Mouse (Mus musculus): ENCODE data around the gene Gdpgp1. TPM values are rescaled to one million over a fixed set of nuclear protein-coding genes. Genes with fewer than 3 reads are reported as not detected.

The Gdpgp1 gene
- polyA plus RNA-seq, 1 experiment from 2014 or later, result 4.2 TPM

GRCm38 (mm10) chr7:80276374-80276773 is 43.7 kb downstream of the Gdpgp1 start:
- Histone ChIP-seq H3K4me2 (ENCODE audit: low read depth, low read length) (no peak overlapping the region), H3K27ac (ENCODE audit: low read length) (no peak overlapping the region), H3K4me1 (ENCODE audit: control insufficient read depth, insufficient read depth, low read length) (peaks cover 4% of the 10 kb centered on the region; the same call in 1 of the 2 replicates), H3K9me3 (replicated peaks; ENCODE audit: control insufficient read depth, low read length) (peaks cover 14% of the 10 kb centered on the region), H3K9ac (ENCODE audit: low read length) (no peak overlapping the region), H3K4me3 (ENCODE audit: low read length) (no peak overlapping the region), H3K36me3 (ENCODE audit: control insufficient read depth, insufficient read depth) (peaks cover 48% of the 10 kb centered on the region), H3K27me3 (ENCODE audit: control insufficient read depth, insufficient read depth, low read length) (no peaks in the 10 kb centered on the region)
- ATAC-seq (replicated peaks; ENCODE audit: extremely low read depth, insufficient read depth, low FRiP score), result no peak
- WGBS, result 92% methylated on average over 4 of the region's 4 CpGs

GRCm38 (mm10) chr7:80280032-80280431 is 47.4 kb downstream of the Gdpgp1 start:
- Histone ChIP-seq H3K4me2 (ENCODE audit: low read depth, low read length) (no peak overlapping the region), H3K27me3 (ENCODE audit: control insufficient read depth, insufficient read depth, low read length) (no peaks in the 10 kb centered on the region), H3K9ac (ENCODE audit: low read length) (no peak overlapping the region), H3K36me3 (ENCODE audit: control insufficient read depth, insufficient read depth) (peaks cover 35% of the 10 kb centered on the region), H3K4me1 (ENCODE audit: control insufficient read depth, insufficient read depth, low read length) (no peaks in the 10 kb centered on the region), H3K4me3 (ENCODE audit: low read length) (no peak overlapping the region), H3K27ac (ENCODE audit: low read length) (no peak overlapping the region), H3K9me3 (replicated peaks; ENCODE audit: control insufficient read depth, low read length) (peaks cover 3% of the 10 kb centered on the region)
- 87% methylated on average over 10 of the region's 10 CpGs for WGBS
- ATAC-seq (replicated peaks; ENCODE audit: extremely low read depth, insufficient read depth, low FRiP score), result no peak

GRCm38 (mm10) chr7:80280998-80281397 is 48.3 kb downstream of the Gdpgp1 start:
- WGBS, result 85% methylated on average over 2 of the region's 2 CpGs
- no peak overlapping the region for H3K4me2 ChIP-seq (ENCODE audit: low read depth, low read length)
- ATAC-seq (replicated peaks; ENCODE audit: extremely low read depth, insufficient read depth, low FRiP score), result no peak
- no peak overlapping the region for H3K4me3 ChIP-seq (ENCODE audit: low read length)
- H3K36me3 ChIP-seq (ENCODE audit: control insufficient read depth, insufficient read depth), result peaks cover 35% of the 10 kb centered on the region
- no peaks in the 10 kb centered on the region for H3K4me1 ChIP-seq (ENCODE audit: control insufficient read depth, insufficient read depth, low read length)
- H3K9ac ChIP-seq (ENCODE audit: low read length), result no peak overlapping the region
- H3K27me3 ChIP-seq (ENCODE audit: control insufficient read depth, insufficient read depth, low read length), result no peaks in the 10 kb centered on the region
- no peak overlapping the region for H3K27ac ChIP-seq (ENCODE audit: low read length)
- no peaks in the 10 kb centered on the region for H3K9me3 ChIP-seq (replicated peaks; ENCODE audit: control insufficient read depth, low read length)

GRCm38 (mm10) chr7:80281646-80282045 is 49.0 kb downstream of the Gdpgp1 start:
- H3K4me1 ChIP-seq (ENCODE audit: control insufficient read depth, insufficient read depth, low read length), result no peaks in the 10 kb centered on the region
- WGBS, result 87% methylated on average over 3 of the region's 3 CpGs
- peaks cover 33% of the 10 kb centered on the region for H3K36me3 ChIP-seq (ENCODE audit: control insufficient read depth, insufficient read depth)
- H3K27ac ChIP-seq (ENCODE audit: low read length), result no peak overlapping the region
- H3K9ac ChIP-seq (ENCODE audit: low read length), result no peak overlapping the region
- H3K9me3 ChIP-seq (replicated peaks; ENCODE audit: control insufficient read depth, low read length), result no peaks in the 10 kb centered on the region
- H3K27me3 ChIP-seq (ENCODE audit: control insufficient read depth, insufficient read depth, low read length), result no peaks in the 10 kb centered on the region
- no peak overlapping the region for H3K4me2 ChIP-seq (ENCODE audit: low read depth, low read length)
- no peak overlapping the region for H3K4me3 ChIP-seq (ENCODE audit: low read length)
- ATAC-seq (replicated peaks; ENCODE audit: extremely low read depth, insufficient read depth, low FRiP score), result no peak

GRCm38 (mm10) chr7:80283226-80283918 is 50.7 kb downstream of the Gdpgp1 start:
- Histone ChIP-seq H3K36me3 (ENCODE audit: control insufficient read depth, insufficient read depth) (peaks cover 44% of the 10 kb centered on the region), H3K4me1 (ENCODE audit: control insufficient read depth, insufficient read depth, low read length) (no peaks in the 10 kb centered on the region), H3K4me2 (ENCODE audit: low read depth, low read length) (no peak overlapping the region), H3K9ac (ENCODE audit: low read length) (no peak overlapping the region), H3K4me3 (ENCODE audit: low read length) (no peak overlapping the region), H3K9me3 (replicated peaks; ENCODE audit: control insufficient read depth, low read length) (no peaks in the 10 kb centered on the region), H3K27me3 (ENCODE audit: control insufficient read depth, insufficient read depth, low read length) (no peaks in the 10 kb centered on the region), H3K27ac (ENCODE audit: low read length) (no peak overlapping the region)
- ATAC-seq (replicated peaks; ENCODE audit: extremely low read depth, insufficient read depth, low FRiP score), result no peak
- WGBS, result 74% methylated on average over 3 of the region's 3 CpGs

GRCm38 (mm10) chr7:80284391-80284790 is 51.7 kb downstream of the Gdpgp1 start:
- no peak overlapping the region for H3K4me2 ChIP-seq (ENCODE audit: low read depth, low read length)
- peaks cover 44% of the 10 kb centered on the region for H3K36me3 ChIP-seq (ENCODE audit: control insufficient read depth, insufficient read depth)
- H3K9ac ChIP-seq (ENCODE audit: low read length), result no peak overlapping the region
- H3K4me1 ChIP-seq (ENCODE audit: control insufficient read depth, insufficient read depth, low read length), result no peaks in the 10 kb centered on the region
- 74% methylated on average over 5 of the region's 5 CpGs for WGBS
- no peak for ATAC-seq (replicated peaks; ENCODE audit: extremely low read depth, insufficient read depth, low FRiP score)
- H3K4me3 ChIP-seq (ENCODE audit: low read length), result no peak overlapping the region
- no peaks in the 10 kb centered on the region for H3K9me3 ChIP-seq (replicated peaks; ENCODE audit: control insufficient read depth, low read length)
- no peak overlapping the region for H3K27ac ChIP-seq (ENCODE audit: low read length)
- H3K27me3 ChIP-seq (ENCODE audit: control insufficient read depth, insufficient read depth, low read length), result no peaks in the 10 kb centered on the region

- 86% methylated on average over 6 of the region's 6 CpGs for WGBS
- Histone ChIP-seq H3K36me3 (ENCODE audit: control insufficient read depth, insufficient read depth) (peaks cover 43% of the 10 kb centered on the region), H3K27me3 (ENCODE audit: control insufficient read depth, insufficient read depth, low read length) (no peaks in the 10 kb centered on the region), H3K4me1 (ENCODE audit: control insufficient read depth, insufficient read depth, low read length) (no peaks in the 10 kb centered on the region), H3K9me3 (replicated peaks; ENCODE audit: control insufficient read depth, low read length) (no peaks in the 10 kb centered on the region), H3K9ac (ENCODE audit: low read length) (no peak overlapping the region), H3K27ac (ENCODE audit: low read length) (no peak overlapping the region), H3K4me3 (ENCODE audit: low read length) (no peak overlapping the region), H3K4me2 (ENCODE audit: low read depth, low read length) (no peak overlapping the region)
- no peak for ATAC-seq (replicated peaks; ENCODE audit: extremely low read depth, insufficient read depth, low FRiP score)
These were observed 53.1 kb downstream of the Gdpgp1 start for GRCm38 (mm10) chr7:80285725-80286124.

GRCm38 (mm10) chr7:80287736-80288135 is 55.1 kb downstream of the Gdpgp1 start:
- Histone ChIP-seq H3K27ac (ENCODE audit: low read length) (no peak overlapping the region; the same call in 1 of the 2 replicates), H3K4me2 (ENCODE audit: low read depth, low read length) (no peak overlapping the region), H3K9ac (ENCODE audit: low read length) (no peak overlapping the region), H3K27me3 (ENCODE audit: control insufficient read depth, insufficient read depth, low read length) (no peaks in the 10 kb centered on the region), H3K36me3 (ENCODE audit: control insufficient read depth, insufficient read depth) (peaks cover 45% of the 10 kb centered on the region), H3K4me3 (ENCODE audit: low read length) (no peak overlapping the region), H3K4me1 (ENCODE audit: control insufficient read depth, insufficient read depth, low read length) (no peaks in the 10 kb centered on the region), H3K9me3 (replicated peaks; ENCODE audit: control insufficient read depth, low read length) (no peaks in the 10 kb centered on the region)
- 84% methylated on average over 10 of the region's 10 CpGs for WGBS
- no peak; the same call in 1 of the 2 replicates for ATAC-seq (replicated peaks; ENCODE audit: extremely low read depth, insufficient read depth, low FRiP score)

Measured in heart, embryonic 16.5 days (tissue).